Mouse (Mus musculus) CH12.LX (cell line): ENCODE results near the gene Slc17a4. TPM values are rescaled to one million over a fixed set of nuclear protein-coding genes. Genes with fewer than 3 reads are reported as not detected.

Source experiments
- DNase-seq: peaks from one replicate; pipeline ENCODE4 v3.0.0-alpha.2; 2013; ENCODE audit errors: extremely low read depth
- H3K27ac ChIP-seq: 2 replicates; pipeline ENCODE4 v1.5.1; 2012; ENCODE audit warnings: low read depth, mild to moderate bottlenecking, control low read depth, moderate library complexity; ENCODE audit not compliant: insufficient read depth
- H3K27me3 ChIP-seq: replicated peaks from 2 replicates; pipeline ENCODE3; 2012; ENCODE audit warnings: inconsistent platforms
- H3K36me3 ChIP-seq, 2 experiments: replicated peaks in 1 of 2; 2 replicates each; pipeline versions ENCODE3 to v1.6.1; 2012; ENCODE audit warnings: inconsistent platforms in 1 of 2, low read length in 1 of 2, mild to moderate bottlenecking in 1 of 2, mixed read lengths in 1 of 2, moderate library complexity in 1 of 2; ENCODE audit not compliant: control insufficient read depth in 1 of 2, insufficient read depth in 1 of 2
- H3K4me1 ChIP-seq, 2 experiments: 2 replicates each; pipeline ENCODE4 v1.6.1; 2012; ENCODE audit warnings: inconsistent platforms in 1 of 2, moderate library complexity in 1 of 2; ENCODE audit not compliant: insufficient read depth in 2 of 2, control insufficient read depth in 1 of 2
- H3K4me2 ChIP-seq: 2 replicates; pipeline ENCODE4 v1.6.1; 2012; ENCODE audit warnings: low read depth, mild to moderate bottlenecking, control low read depth; ENCODE audit not compliant: poor library complexity, insufficient read depth, severe bottlenecking
- H3K4me3 ChIP-seq, 3 experiments: fragments of 150-350 bp in 1 of 3; sonication (generic) in 1 of 3; replicated peaks in 1 of 3; 2 replicates each; pipeline versions ENCODE3 to v1.5.1; 2011 to 2012; ENCODE audit warnings: low read depth in 2 of 3, low read length in 2 of 3, mild to moderate bottlenecking in 2 of 3, moderate library complexity in 2 of 3, control low read depth in 1 of 3, improper control_type of control experiment in 1 of 3, inconsistent platforms in 1 of 3, mixed read lengths in 1 of 3; ENCODE audit not compliant: poor library complexity in 1 of 3
- H3K79me2 ChIP-seq: replicated peaks from 2 replicates; pipeline ENCODE4 v1.6.1; 2012; ENCODE audit warnings: mild to moderate bottlenecking, moderate library complexity; ENCODE audit not compliant: control insufficient read depth, poor library complexity, insufficient read depth, severe bottlenecking; ENCODE audit errors: extremely low read depth
- H3K9ac ChIP-seq: 2 replicates; pipeline ENCODE4 v1.6.1; 2012; ENCODE audit warnings: low read depth, mild to moderate bottlenecking, control low read depth, moderate library complexity; ENCODE audit not compliant: insufficient read depth
- H3K9me3 ChIP-seq: replicated peaks from 2 replicates; pipeline ENCODE3; 2012; ENCODE audit warnings: low read length, inconsistent platforms, mixed read lengths
- BHLHE40 ChIP-seq: IDR thresholded peaks from 2 replicates; pipeline ENCODE4 v1.6.1; 2011; ENCODE audit warnings: mild to moderate bottlenecking, low read depth, low read length, improper control_type of control experiment
- ELF1 ChIP-seq: IDR thresholded peaks from 2 replicates; pipeline ENCODE4 v1.6.1; 2014; ENCODE audit warnings: low read depth, mild to moderate bottlenecking, inconsistent platforms, low read length, improper control_type of control experiment
- ETS1 ChIP-seq: conservative IDR thresholded peaks from 2 replicates; pipeline ENCODE4 v1.6.1; 2012; ENCODE audit warnings: low read depth, mild to moderate bottlenecking, inconsistent platforms, low read length, improper control_type of control experiment, moderate library complexity
- GABPA ChIP-seq: IDR thresholded peaks from 2 replicates; pipeline ENCODE4 v1.6.1; 2012; ENCODE audit warnings: low read depth, low read length, improper control_type of control experiment, inconsistent platforms; ENCODE audit not compliant: insufficient replicate concordance
- HCFC1 ChIP-seq: IDR thresholded peaks from 2 replicates; pipeline ENCODE4 v1.6.1; 2012; ENCODE audit warnings: low read depth, mild to moderate bottlenecking, inconsistent platforms, low read length, improper control_type of control experiment
- JUN ChIP-seq: IDR thresholded peaks from 2 replicates; pipeline ENCODE4 v1.6.1; 2011; ENCODE audit warnings: low read depth, mild to moderate bottlenecking, low read length, improper control_type of control experiment, moderate library complexity; ENCODE audit not compliant: insufficient read depth
- MAX ChIP-seq: IDR thresholded peaks from 2 replicates; pipeline ENCODE4 v1.6.1; 2011; ENCODE audit warnings: low read length, improper control_type of control experiment
- MAZ ChIP-seq: IDR thresholded peaks from 2 replicates; pipeline ENCODE4 v1.6.1; 2012; ENCODE audit warnings: low read depth, mild to moderate bottlenecking, inconsistent platforms, low read length, improper control_type of control experiment, moderate library complexity
- MXI1 ChIP-seq: IDR thresholded peaks from 2 replicates; pipeline ENCODE4 v1.6.1; 2011; ENCODE audit warnings: mild to moderate bottlenecking, low read depth, low read length, improper control_type of control experiment
- MYC ChIP-seq: IDR thresholded peaks from 2 replicates; pipeline ENCODE4 v1.6.1; 2011; ENCODE audit warnings: low read depth, mild to moderate bottlenecking, improper control_type of control experiment, low read length
- NELFE ChIP-seq: IDR thresholded peaks from 2 replicates; pipeline ENCODE4 v1.6.1; 2011; ENCODE audit warnings: low read depth, low read length, improper control_type of control experiment
- NRF1 ChIP-seq: IDR thresholded peaks from 2 replicates; pipeline ENCODE4 v1.6.1; 2014; ENCODE audit warnings: low read depth, mild to moderate bottlenecking, inconsistent platforms, low read length, improper control_type of control experiment, moderate library complexity
- RAD21 ChIP-seq: IDR thresholded peaks from 2 replicates; pipeline ENCODE4 v1.6.1; 2011; ENCODE audit warnings: low read depth, mild to moderate bottlenecking, low read length, improper control_type of control experiment, moderate library complexity
- RCOR1 ChIP-seq: conservative IDR thresholded peaks from 2 replicates; pipeline ENCODE4 v1.6.1; 2012; ENCODE audit warnings: low read depth, mild to moderate bottlenecking, inconsistent platforms, low read length, improper control_type of control experiment
- SIN3A ChIP-seq: IDR thresholded peaks from 2 replicates; pipeline ENCODE4 v1.6.1; 2012; ENCODE audit warnings: low read length, improper control_type of control experiment, inconsistent platforms
- SMC3 ChIP-seq: IDR thresholded peaks from 2 replicates; pipeline ENCODE4 v1.6.1; 2011; ENCODE audit warnings: low read depth, low read length, improper control_type of control experiment
- TCF12 ChIP-seq: IDR thresholded peaks from 2 replicates; pipeline ENCODE4 v1.6.1; 2014; ENCODE audit warnings: low read depth, mild to moderate bottlenecking, inconsistent platforms, low read length, improper control_type of control experiment
- UBTF ChIP-seq: IDR thresholded peaks from 2 replicates; pipeline ENCODE4 v1.6.1; 2012; ENCODE audit warnings: low read depth, mild to moderate bottlenecking, inconsistent platforms, low read length, improper control_type of control experiment, moderate library complexity
- ZC3H11A ChIP-seq: IDR thresholded peaks from 2 replicates; pipeline ENCODE4 v1.6.1; 2012; ENCODE audit warnings: low read depth, mild to moderate bottlenecking, inconsistent platforms, low read length, improper control_type of control experiment
- ZMIZ1 ChIP-seq: IDR thresholded peaks from 2 replicates; pipeline ENCODE4 v1.6.1; 2012; ENCODE audit warnings: low read depth, mild to moderate bottlenecking, inconsistent platforms, low read length, improper control_type of control experiment
- dilution Hi-C: fragments of 300-500 bp; cut with MboI; formaldehyde crosslinking; loops from 2 replicates; pipeline ENCODE4 v1.14.3; 2020; ENCODE audit warnings: low sequenced_read_pairs; ENCODE audit not compliant: extremely low pct_unique_long_range_greater_than_20kb, extremely low pct_ligation_motif_present
- in situ Hi-C: fragments of 300-500 bp; cut with MboI; formaldehyde crosslinking; loops from 3 replicates; pipeline ENCODE4 v1.14.3; 2019; ENCODE audit warnings: low sequenced_read_pairs, low pct_ligation_motif_present, low pct_unique_long_range_greater_than_20kb, mixed read lengths
- polyA plus RNA-seq: library from polyadenylated mRNA; unstranded; fragments of >175 nt; gene quantifications from 2 replicates; pipeline ENCODE4 v1.2.1, GENCODE M21; 2012; ENCODE audit warnings: low read depth; ENCODE audit not compliant: insufficient read length
- total RNA-seq, 2 experiments: library from RNA; depleted of rRNA; stranded (reverse); fragments of 300-350 nt in 1 of 2; fragments of >200 nt in 1 of 2; gene quantifications; 2 replicates each; pipeline ENCODE4 v1.2.3; 2012 to 2014

The Slc17a4 gene
- total and polyA plus RNA-seq, 3 experiments: 0.08 to 0.37 (median 0.35) TPM

DNA sequence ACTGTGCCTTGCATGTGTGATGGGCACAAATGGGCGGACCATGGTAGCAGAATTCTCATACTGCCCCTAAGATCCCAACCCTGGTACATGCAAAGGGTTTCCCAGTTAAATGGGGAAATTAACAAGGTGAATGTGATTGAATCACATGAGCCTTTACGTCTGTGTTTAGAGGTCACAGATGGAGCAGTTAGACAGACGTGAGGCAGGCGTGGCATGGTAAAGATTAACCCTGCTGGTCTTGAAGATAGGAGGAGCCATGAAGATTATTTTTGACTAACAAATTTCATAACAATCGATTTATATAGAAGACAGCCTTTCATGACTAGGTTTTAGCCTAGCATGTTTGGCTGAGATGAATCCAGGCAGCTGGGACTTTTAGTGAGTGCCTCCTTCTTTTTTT lies 41.7 kb downstream of the Slc17a4 start:
- dilution Hi-C loops (no loop called here), in situ Hi-C loops (no loop called here)
- Histone ChIP-seq H3K9ac (no peak overlapping the region), H3K4me3 (no peak overlapping the region), H3K4me2 (no peak overlapping the region), H3K9me3 (no peaks in the 10 kb centered on the region), H3K27me3 (no peaks in the 10 kb centered on the region), H3K4me1 (no peaks in the 10 kb centered on the region), H3K79me2 (no peaks in the 10 kb centered on the region), H3K27ac (no peak overlapping the region), H3K36me3 (no peaks in the 10 kb centered on the region)
- DNase-seq: no peak
- TF ChIP-seq NRF1 (no peak), MAX (no peak), BHLHE40 (no peak), RAD21 (no peak), MXI1 (no peak), JUN (no peak), UBTF (no peak), HCFC1 (no peak), ELF1 (no peak), ZC3H11A (no peak), SIN3A (no peak), GABPA (no peak), NELFE (no peak), ZMIZ1 (no peak), SMC3 (no peak), MYC (no peak), ETS1 (no peak)

DNA sequence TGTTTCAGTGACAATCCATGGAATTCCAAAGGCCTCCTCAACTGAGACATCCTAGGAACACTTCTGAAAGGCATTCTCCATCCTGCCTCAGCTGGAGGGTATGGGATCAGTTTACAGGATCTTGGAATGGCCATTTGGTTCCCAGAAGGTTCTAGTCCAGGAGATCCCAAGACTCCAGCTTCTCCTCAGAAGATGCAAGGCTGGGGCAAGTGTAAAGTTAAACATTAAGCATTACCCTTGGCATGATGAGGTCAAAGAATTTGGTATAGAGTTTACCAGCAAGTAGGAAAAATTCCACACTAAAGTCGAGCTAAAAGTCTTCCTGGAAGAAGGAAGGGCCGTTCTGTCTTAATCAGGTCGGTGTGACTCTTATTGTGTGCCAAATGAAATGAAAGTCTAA lies 44.8 kb downstream of the Slc17a4 start:
- dilution Hi-C loops: no loop called here
- Histone ChIP-seq H3K79me2 (no peaks in the 10 kb centered on the region), H3K27me3 (no peaks in the 10 kb centered on the region), H3K9ac (no peak overlapping the region), H3K4me1 (0 out of 4 replicates have a peak, but pooled peaks cover 0 to 2% of the 10 kb centered on the region in 2 experiments), H3K9me3 (no peaks in the 10 kb centered on the region), H3K36me3 (no peaks in the 10 kb centered on the region), H3K4me3 (no peak overlapping the region), H3K4me2 (no peak overlapping the region), H3K27ac (no peak overlapping the region)
- DNase-seq: no peak
- TF ChIP-seq UBTF (no peak), TCF12 (no peak), RAD21 (no peak), BHLHE40 (no peak), NELFE (no peak), RCOR1 (no peak), MAZ (no peak)
- in situ Hi-C loops: no loop called here
